Mouse (Mus musculus): ENCODE results near the gene Ap5z1. TPM values are rescaled to one million over a fixed set of nuclear protein-coding genes. Genes with fewer than 3 reads are reported as not detected.
A peak's percentile ranks its signal among the peaks of the same experiment; 100 is the strongest.

Ap5z1 gene
- polyA plus RNA-seq (2014; fragmentation: Nextera tagmentation; extraction: Ambion mirVana): 12.6 and 13.9 TPM in 2 replicates

- ATAC-seq (ENCODE audit: low FRiP score, low TSS enrichment) (peak; percentile 95), DNase-seq (peak; percentile 97)
- Histone ChIP-seq H3K27me3 (ENCODE audit: control insufficient read depth, insufficient read depth, low read length) (no peaks in the 10 kb centered on the region), H3K4me2 (ENCODE audit: low read length) (peak within 1 kb of the TSS; percentile 92), H3K27ac (replicated peaks; ENCODE audit: low read depth, low read length) (peak within 1 kb of the TSS; percentile 87), H3K36me3 (ENCODE audit: control insufficient read depth, insufficient read depth, low read length) (peaks cover 18% of the 10 kb centered on the region), H3K4me3 (replicated peaks; ENCODE audit: low read depth, low read length) (peak within 1 kb of the TSS; percentile 74), H3K9ac (replicated peaks; ENCODE audit: low read length) (peak within 1 kb of the TSS; percentile 69), H3K4me1 (ENCODE audit: control insufficient read depth, insufficient read depth, low read length) (peaks cover 10% of the 10 kb centered on the region), H3K9me3 (ENCODE audit: control insufficient read depth, low read length) (no peaks in the 10 kb centered on the region)
- 1% methylated on average over 60 of the region's 60 CpGs for WGBS
Observed at GRCm38 (mm10) chr5:142463461-142464454, at the start of gene Ap5z1. Ap5z1 (plus strand) TSS chr5:142463944.

GRCm38 (mm10) chr5:142415401-142415800 is 48.3 kb upstream of the Ap5z1 start:
- Histone ChIP-seq H3K27me3 (ENCODE audit: control insufficient read depth, insufficient read depth, low read length) (no peaks in the 10 kb centered on the region), H3K9ac (replicated peaks; ENCODE audit: low read length) (no peak overlapping the region), H3K4me1 (ENCODE audit: control insufficient read depth, insufficient read depth, low read length) (peaks cover 14% of the 10 kb centered on the region; the same call in 1 of the 2 replicates), H3K4me2 (ENCODE audit: low read length) (no peak overlapping the region), H3K4me3 (replicated peaks; ENCODE audit: low read depth, low read length) (no peak overlapping the region), H3K9me3 (ENCODE audit: control insufficient read depth, low read length) (no peaks in the 10 kb centered on the region), H3K27ac (replicated peaks; ENCODE audit: low read depth, low read length) (no peak overlapping the region), H3K36me3 (ENCODE audit: control insufficient read depth, insufficient read depth, low read length) (peaks cover 6% of the 10 kb centered on the region; the same call in 1 of the 2 replicates)
- DNase-seq (no peak), ATAC-seq (ENCODE audit: low FRiP score, low TSS enrichment) (no peak)
- WGBS: 51% methylated on average over 6 of the region's 6 CpGs

- Histone ChIP-seq H3K36me3 (ENCODE audit: control insufficient read depth, insufficient read depth, low read length) (peaks cover 6% of the 10 kb centered on the region; the same call in 1 of the 2 replicates), H3K27me3 (ENCODE audit: control insufficient read depth, insufficient read depth, low read length) (no peaks in the 10 kb centered on the region), H3K9ac (replicated peaks; ENCODE audit: low read length) (no peak overlapping the region), H3K4me3 (replicated peaks; ENCODE audit: low read depth, low read length) (no peak overlapping the region), H3K4me1 (ENCODE audit: control insufficient read depth, insufficient read depth, low read length) (peaks cover 11% of the 10 kb centered on the region; the same call in 1 of the 2 replicates), H3K27ac (replicated peaks; ENCODE audit: low read depth, low read length) (no peak overlapping the region), H3K4me2 (ENCODE audit: low read length) (no peak overlapping the region), H3K9me3 (ENCODE audit: control insufficient read depth, low read length) (no peaks in the 10 kb centered on the region)
- ATAC-seq (ENCODE audit: low FRiP score, low TSS enrichment): no peak
- whole genome bisulfite sequencing: 20% methylated on average over 14 of the region's 14 CpGs
- DNase-seq: peak; percentile 42
Observed at GRCm38 (mm10) chr5:142416070-142416775, 47.5 kb upstream of the Ap5z1 start.

- H3K27ac ChIP-seq (replicated peaks; ENCODE audit: low read depth, low read length): no peak overlapping the region
- H3K27me3 ChIP-seq (ENCODE audit: control insufficient read depth, insufficient read depth, low read length): no peaks in the 10 kb centered on the region
- H3K4me2 ChIP-seq (ENCODE audit: low read length): no peak overlapping the region
- WGBS: 61% methylated on average over 3 of the region's 3 CpGs
- H3K4me1 ChIP-seq (ENCODE audit: control insufficient read depth, insufficient read depth, low read length): peaks cover 11% of the 10 kb centered on the region; the same call in 1 of the 2 replicates
- DNase-seq (no peak), ATAC-seq (ENCODE audit: low FRiP score, low TSS enrichment) (no peak)
- peaks cover 6% of the 10 kb centered on the region; the same call in 1 of the 2 replicates for H3K36me3 ChIP-seq (ENCODE audit: control insufficient read depth, insufficient read depth, low read length)
- no peaks in the 10 kb centered on the region for H3K9me3 ChIP-seq (ENCODE audit: control insufficient read depth, low read length)
- H3K9ac ChIP-seq (replicated peaks; ENCODE audit: low read length): no peak overlapping the region
- no peak overlapping the region for H3K4me3 ChIP-seq (replicated peaks; ENCODE audit: low read depth, low read length)
Observed at GRCm38 (mm10) chr5:142417104-142417503, 46.6 kb upstream of the Ap5z1 start.

GRCm38 (mm10) chr5:142417876-142418275 is 45.9 kb upstream of the Ap5z1 start:
- Histone ChIP-seq H3K9ac (replicated peaks; ENCODE audit: low read length) (no peak overlapping the region), H3K9me3 (ENCODE audit: control insufficient read depth, low read length) (no peaks in the 10 kb centered on the region), H3K36me3 (ENCODE audit: control insufficient read depth, insufficient read depth, low read length) (peaks cover 6% of the 10 kb centered on the region; the same call in 1 of the 2 replicates), H3K27me3 (ENCODE audit: control insufficient read depth, insufficient read depth, low read length) (no peaks in the 10 kb centered on the region), H3K4me1 (ENCODE audit: control insufficient read depth, insufficient read depth, low read length) (peaks cover 7% of the 10 kb centered on the region; the same call in 1 of the 2 replicates), H3K27ac (replicated peaks; ENCODE audit: low read depth, low read length) (no peak overlapping the region), H3K4me3 (replicated peaks; ENCODE audit: low read depth, low read length) (no peak overlapping the region), H3K4me2 (ENCODE audit: low read length) (no peak overlapping the region)
- ATAC-seq (ENCODE audit: low FRiP score, low TSS enrichment) (no peak), DNase-seq (no peak)
- WGBS: 67% methylated on average over 9 of the region's 9 CpGs

- ATAC-seq (ENCODE audit: low FRiP score, low TSS enrichment) (no peak), DNase-seq (no peak)
- Histone ChIP-seq H3K27ac (replicated peaks; ENCODE audit: low read depth, low read length) (no peak overlapping the region), H3K4me3 (replicated peaks; ENCODE audit: low read depth, low read length) (no peak overlapping the region), H3K27me3 (ENCODE audit: control insufficient read depth, insufficient read depth, low read length) (no peaks in the 10 kb centered on the region), H3K4me2 (ENCODE audit: low read length) (no peak overlapping the region), H3K4me1 (ENCODE audit: control insufficient read depth, insufficient read depth, low read length) (peaks cover 7% of the 10 kb centered on the region), H3K9ac (replicated peaks; ENCODE audit: low read length) (no peak overlapping the region), H3K36me3 (ENCODE audit: control insufficient read depth, insufficient read depth, low read length) (peaks cover 6% of the 10 kb centered on the region; the same call in 1 of the 2 replicates), H3K9me3 (ENCODE audit: control insufficient read depth, low read length) (no peaks in the 10 kb centered on the region)
- WGBS: 95% methylated on average over 4 of the region's 4 CpGs
Observed at GRCm38 (mm10) chr5:142418419-142418818, 45.3 kb upstream of the Ap5z1 start.

GRCm38 (mm10) chr5:142420317-142420716 is 43.4 kb upstream of the Ap5z1 start:
- WGBS: 94% methylated on average over 4 of the region's 4 CpGs
- no peak overlapping the region for H3K9ac ChIP-seq (replicated peaks; ENCODE audit: low read length)
- H3K27ac ChIP-seq (replicated peaks; ENCODE audit: low read depth, low read length): no peak overlapping the region
- H3K4me1 ChIP-seq (ENCODE audit: control insufficient read depth, insufficient read depth, low read length): peaks cover 14% of the 10 kb centered on the region
- DNase-seq (no peak), ATAC-seq (ENCODE audit: low FRiP score, low TSS enrichment) (no peak)
- H3K4me2 ChIP-seq (ENCODE audit: low read length): no peak overlapping the region
- peaks cover 6% of the 10 kb centered on the region; the same call in 1 of the 2 replicates for H3K36me3 ChIP-seq (ENCODE audit: control insufficient read depth, insufficient read depth, low read length)
- no peak overlapping the region for H3K4me3 ChIP-seq (replicated peaks; ENCODE audit: low read depth, low read length)
- no peaks in the 10 kb centered on the region for H3K9me3 ChIP-seq (ENCODE audit: control insufficient read depth, low read length)
- H3K27me3 ChIP-seq (ENCODE audit: control insufficient read depth, insufficient read depth, low read length): no peaks in the 10 kb centered on the region

GRCm38 (mm10) chr5:142420920-142421319 is 42.8 kb upstream of the Ap5z1 start:
- Histone ChIP-seq H3K4me2 (ENCODE audit: low read length) (no peak overlapping the region), H3K9ac (replicated peaks; ENCODE audit: low read length) (no peak overlapping the region), H3K9me3 (ENCODE audit: control insufficient read depth, low read length) (no peaks in the 10 kb centered on the region), H3K4me3 (replicated peaks; ENCODE audit: low read depth, low read length) (no peak overlapping the region), H3K36me3 (ENCODE audit: control insufficient read depth, insufficient read depth, low read length) (peaks cover 6% of the 10 kb centered on the region; the same call in 1 of the 2 replicates), H3K27me3 (ENCODE audit: control insufficient read depth, insufficient read depth, low read length) (no peaks in the 10 kb centered on the region), H3K4me1 (ENCODE audit: control insufficient read depth, insufficient read depth, low read length) (peaks cover 13% of the 10 kb centered on the region), H3K27ac (replicated peaks; ENCODE audit: low read depth, low read length) (no peak overlapping the region)
- DNase-seq: no peak
- 65% methylated on average over 9 of the region's 9 CpGs for WGBS
- ATAC-seq (ENCODE audit: low FRiP score, low TSS enrichment): no peak
